Mouse (Mus musculus): Measurements from ENCODE around the gene Rfc5.
"Not testable (repeated sequence)": the region's sequence is repeated elsewhere in the genome, so short reads cannot be mapped to it uniquely, and the experiment has no call there.

Rfc5 gene

DNA sequence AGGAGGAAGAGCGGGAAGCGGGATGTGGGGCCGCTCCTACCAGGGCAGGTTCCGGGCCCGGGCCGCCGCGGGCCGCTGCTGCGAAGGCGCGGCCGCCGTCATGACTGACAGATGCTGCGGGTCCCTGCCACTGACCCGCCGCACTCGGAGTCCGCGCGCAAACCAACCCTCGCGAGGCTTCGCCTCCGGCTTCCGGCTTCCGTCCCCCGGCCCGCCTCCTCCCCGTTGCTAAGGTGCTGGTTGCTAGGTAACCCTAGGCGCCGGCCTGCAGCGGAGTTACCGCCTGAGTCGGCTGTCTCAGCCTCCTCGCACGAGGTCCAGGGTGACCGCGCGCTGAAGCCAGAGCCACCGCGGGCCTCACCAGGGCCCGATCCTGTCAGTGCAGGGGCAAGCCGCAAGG lies at the start of gene Rfc5:
TSS of gene Rfc5 (minus strand) at position 171 of the 400 bp plus-strand sequence.
- peak; percentile 94 for DNase-seq

DNA sequence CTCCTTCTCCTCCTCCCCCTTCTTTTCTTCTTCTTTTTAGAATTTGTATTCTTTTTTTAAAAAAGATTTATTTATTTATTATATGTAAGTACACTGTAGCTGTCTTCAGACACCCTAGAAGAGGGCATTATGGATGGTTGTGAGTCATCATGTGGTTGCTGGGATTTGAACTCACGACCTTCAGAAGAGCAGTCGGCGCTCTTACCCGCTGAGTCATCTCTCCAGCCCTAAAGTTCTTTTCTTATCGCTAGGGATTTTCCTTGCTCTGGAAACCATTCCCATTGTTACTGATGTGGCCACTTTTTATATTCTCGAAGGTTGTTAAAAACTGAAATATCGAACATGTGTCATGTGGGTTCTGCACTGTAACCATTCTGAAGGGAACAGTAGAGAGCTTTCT lies 44.7 kb upstream of the Rfc5 start:
- not testable (repeated sequence) for DNase-seq

DNA sequence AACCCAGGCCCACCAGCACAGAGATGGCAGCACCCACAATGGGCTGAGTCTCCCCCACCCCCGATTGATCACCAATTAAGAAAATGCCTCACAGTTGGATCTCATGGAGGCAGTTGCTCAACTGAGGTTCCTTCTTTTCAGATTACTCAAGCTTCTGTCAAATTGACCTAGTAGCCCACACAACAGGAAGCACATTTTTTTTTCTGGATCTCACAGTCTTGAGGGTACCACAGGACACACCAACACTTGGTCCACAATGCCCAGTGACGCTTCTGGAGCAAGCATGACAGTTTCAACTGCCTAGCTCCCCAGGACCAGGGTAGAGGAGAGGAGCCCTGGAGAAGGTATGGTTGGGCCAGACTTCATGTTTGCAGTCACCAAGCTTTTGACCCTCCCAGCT lies 28.6 kb upstream of the Rfc5 start:
- no peak for DNase-seq

DNA sequence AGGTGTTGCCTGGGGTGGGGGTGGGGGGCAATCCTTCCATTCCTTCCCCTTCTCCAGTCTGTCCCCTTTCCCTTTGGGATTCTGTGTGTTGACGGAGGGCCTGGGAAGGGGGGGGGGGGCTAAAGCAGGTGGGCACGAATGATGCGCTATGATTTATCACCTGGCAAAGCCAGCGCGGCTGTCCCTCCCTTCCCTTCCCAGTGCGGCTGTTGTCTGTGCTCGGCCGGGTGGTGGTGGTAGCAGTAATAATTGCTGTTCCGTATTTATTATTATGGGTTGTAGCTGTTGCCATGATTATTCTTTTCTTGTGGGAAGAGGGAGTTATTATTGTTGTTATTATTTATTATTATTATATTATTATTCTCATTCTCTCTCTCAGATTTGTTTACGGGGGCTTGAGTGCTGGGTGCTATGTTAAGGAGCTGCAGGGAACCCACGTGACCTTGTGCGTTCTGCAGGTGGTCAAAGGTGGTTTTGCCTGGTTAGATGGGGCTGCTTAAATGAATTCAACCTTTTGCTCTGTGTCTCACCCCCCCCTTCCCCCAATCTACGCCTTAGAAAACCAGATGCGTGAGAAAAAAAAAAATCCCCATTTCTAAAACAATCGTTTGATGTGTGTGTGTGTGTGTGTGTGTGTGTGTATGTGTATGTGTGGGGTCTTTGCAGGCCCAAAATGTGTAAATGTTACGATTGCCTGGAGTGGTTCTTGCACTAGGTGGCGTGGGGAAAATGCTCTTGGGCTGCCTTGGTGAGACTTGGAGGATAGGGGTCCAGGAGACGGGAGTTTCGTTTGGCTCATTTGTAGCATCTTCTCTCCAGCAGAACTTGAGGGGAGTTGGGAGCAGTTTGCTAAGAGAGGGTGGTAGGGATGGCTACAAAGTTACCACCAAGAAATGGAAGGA lies 26.4 kb upstream of the Rfc5 start:
- peak; percentile 54 to 55 for DNase-seq

DNA sequence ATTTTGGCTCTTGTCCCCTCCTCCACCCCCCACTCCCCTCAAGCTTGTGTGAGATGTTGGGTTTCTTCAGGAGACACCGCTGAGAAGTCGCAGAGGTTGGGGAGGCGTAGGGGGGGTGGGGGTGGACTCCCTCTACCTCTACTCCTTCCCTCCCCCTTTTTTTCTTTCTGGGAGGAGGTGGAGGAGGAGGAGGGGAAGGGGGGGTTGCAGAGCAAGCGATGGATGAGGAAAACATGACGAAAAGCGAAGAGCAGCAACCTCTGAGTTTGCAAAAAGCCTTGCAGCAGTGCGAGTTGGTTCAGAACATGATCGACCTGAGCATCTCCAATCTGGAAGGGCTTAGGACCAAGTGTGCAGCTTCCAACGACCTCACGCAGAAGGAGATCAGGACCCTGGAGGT lies 25.8 kb upstream of the Rfc5 start:
- DNase-seq: peak; percentile 51 to 53

DNA sequence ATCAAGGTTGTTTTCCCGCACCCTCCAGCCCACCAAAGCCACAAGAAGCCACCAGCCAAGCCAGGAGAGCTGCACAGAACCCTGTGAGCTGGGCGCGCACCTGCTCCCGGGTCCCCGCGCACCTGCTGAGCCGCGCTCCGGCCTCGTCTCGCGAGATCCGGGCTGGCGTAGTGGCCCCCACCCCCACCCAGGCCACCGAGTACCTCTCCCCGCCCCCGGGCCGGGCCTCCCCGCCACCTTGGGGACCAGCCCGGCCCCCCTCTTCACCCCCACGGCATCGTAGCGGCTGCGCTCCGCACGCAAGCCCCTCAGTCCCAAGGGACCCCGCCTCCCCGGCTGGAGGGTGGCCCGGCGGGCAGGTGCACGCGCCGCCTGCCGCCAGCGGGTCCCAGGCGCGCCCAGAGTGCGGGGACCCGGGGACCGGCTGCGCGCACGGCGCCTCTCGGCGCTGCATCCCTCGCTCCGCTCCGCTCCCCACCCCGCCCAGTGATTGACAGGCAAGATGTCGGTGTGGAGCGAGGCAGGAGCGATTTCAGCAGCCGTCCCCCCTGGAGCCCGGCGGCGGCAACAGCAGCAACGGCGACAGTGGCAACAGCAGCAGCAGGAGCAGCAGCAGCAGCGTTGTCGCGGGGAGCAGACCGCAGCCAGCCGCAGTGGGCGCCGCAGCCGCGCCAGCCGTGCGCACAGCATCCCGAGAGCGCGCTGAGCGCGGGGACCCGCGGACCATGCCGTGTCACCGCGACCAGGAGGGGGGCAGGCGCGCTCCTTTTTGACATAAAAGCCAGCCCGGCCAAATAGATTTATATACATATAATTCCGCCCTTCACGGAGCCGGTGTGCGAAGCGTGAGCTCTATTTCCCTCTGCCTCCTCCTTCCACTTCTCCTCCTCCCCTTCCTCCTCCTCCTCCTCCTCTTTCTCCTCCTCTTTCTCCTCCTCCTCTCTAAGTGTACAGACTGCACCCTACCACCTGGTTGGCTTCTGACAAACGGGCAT lies 25.0 kb upstream of the Rfc5 start, which contains the start of gene Ksr2:
TSS of gene Ksr2 (plus strand) at position 494 of the 995 bp plus-strand sequence.
- peak; percentile 89 to 91 for DNase-seq

DNA sequence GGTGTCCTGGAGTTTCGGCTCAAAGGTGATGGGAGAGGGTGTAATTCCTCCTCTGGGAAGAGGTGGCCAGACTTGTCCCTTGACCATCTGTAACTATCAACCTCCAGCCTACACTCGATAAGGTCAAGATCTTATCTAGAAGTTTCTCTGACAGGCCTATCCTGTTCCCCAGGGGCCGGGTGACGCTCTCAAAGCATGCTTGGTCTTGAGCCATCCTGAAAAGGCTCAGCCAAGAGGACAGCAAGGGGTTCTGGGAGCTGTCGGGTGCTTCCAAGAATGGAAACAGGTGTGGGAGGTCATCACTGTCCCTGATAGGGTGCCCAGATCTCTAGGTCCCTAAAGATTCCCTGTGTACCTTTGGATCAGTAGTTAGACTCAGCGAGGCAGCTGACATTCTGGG lies 20.5 kb upstream of the Rfc5 start:
- no peak for DNase-seq

DNA sequence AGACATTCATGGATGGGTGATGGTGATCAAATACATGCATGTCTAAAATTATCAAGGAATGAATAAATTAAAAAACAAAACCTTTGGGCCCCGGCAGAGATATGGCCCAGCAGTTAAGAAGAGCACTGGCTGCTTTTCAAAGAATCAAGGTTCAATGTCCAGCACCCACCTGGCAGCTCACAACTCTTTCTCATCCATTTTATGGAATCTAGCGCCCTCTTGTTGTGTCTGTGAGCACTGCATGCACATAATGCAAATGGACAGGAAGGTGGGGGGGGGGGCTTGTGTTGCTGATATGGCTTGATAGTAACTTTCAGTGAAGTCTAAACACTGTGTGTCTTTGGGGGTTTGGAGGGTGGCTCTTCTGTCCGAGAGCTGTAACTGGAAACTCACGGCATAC lies 19.4 kb upstream of the Rfc5 start:
- peak; percentile 33 to 75 for DNase-seq

DNA sequence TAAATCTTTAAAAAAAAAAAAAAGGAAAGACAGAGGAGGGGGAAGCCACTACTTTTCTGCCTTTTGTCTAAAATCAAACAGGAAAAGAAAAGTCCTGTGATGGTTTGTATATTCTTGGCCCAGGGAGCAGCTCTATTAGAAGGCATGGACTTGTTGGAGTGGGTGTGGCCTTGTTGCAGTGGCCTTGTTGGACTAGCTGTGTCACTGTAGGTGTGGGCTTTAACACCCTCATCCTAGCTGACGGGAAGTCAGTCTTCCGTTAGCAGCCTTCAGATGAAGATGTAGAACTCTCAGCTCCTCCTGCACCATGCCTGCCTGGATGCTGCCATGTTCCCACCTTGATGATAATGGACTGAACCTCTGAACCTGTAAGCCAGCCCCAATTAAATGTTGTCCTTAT lies 15.8 kb upstream of the Rfc5 start:
- not testable (repeated sequence) for DNase-seq

DNA sequence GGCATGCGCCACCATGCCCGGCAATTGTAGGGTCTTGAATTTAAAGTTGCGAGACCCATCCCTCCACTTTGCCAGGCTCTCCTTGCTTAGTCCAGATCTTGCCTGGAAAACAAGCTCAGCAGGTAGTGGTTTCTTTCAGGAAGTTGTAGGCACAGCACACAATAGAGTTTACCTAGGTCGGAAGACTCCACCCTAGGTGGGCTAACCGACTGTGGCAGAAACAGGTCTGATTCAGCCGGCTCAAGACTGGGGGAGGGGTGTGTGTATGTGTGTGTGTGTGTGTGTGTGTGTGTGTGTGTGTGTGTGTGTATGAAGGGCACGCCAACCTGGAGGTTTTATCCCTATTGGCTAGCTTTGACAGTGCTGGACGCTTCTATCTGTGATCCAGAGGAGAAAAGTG lies 14.8 kb upstream of the Rfc5 start:
- no peak for DNase-seq

DNA sequence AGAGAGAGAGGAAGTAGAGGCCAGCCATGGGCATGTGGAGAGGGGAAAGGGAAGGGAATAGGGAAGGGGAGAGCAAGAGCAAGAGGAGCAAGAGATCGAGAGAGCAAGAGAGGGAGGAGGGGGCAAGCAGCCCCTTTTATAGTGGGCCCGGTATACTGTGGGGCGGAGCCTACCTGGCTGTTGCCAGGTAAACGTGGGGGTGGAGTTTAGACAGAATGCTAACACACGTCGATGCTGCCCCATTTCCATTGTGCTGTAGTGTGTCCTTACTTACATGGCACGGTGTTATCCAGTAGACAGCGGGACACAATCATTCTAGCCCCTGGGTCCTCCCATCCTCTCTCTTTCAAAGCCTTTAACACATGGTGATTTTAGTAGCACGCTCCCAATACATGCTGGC lies 10.4 kb upstream of the Rfc5 start:
- DNase-seq: no peak

DNA sequence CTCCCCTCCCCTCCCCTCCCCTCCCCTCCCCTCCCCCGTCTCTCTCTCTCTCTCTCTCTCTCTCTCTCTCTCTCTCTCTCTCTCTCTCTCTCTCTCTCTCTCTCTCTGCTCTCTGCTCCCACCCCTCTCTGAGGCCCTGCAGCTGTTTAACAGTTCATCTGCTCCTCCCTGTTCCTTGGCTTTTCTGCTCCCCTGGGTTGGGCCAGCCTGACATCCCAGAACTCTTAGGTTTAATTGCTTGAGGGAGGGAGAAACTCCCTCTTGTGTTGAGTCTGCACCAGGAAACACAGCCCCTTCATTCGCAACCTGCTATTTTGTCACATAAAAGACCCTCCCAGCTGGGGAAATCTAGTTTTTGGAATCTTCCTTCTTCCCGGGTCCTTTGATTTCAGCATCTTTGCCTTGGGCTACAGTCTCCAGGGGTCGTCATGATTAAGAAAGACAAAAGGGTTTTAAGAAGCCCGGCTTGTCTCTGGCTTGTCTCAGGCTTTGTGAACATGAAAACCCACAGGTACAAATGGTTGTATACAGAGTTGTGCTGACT lies 9.2 kb upstream of the Rfc5 start:
- no peak for DNase-seq

DNA sequence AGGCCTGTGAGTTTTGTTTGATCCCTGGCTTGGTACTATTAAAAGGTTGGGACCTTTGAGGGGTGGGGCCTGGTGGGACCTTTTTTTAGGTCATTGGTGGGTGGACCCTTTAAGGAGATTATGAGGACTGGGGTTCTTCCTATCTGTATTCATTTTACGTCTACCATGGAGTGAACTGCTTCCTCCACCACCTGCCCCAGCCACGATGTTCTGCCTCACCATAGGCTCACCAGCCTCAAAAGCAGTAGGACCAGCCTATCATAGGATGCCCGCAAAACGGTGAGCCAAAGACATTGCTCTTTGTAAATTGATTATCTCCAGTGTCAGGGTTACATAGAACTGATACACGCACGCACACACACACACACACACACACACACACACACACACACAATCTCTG lies 8.5 kb upstream of the Rfc5 start:
- DNase-seq: no peak

DNA sequence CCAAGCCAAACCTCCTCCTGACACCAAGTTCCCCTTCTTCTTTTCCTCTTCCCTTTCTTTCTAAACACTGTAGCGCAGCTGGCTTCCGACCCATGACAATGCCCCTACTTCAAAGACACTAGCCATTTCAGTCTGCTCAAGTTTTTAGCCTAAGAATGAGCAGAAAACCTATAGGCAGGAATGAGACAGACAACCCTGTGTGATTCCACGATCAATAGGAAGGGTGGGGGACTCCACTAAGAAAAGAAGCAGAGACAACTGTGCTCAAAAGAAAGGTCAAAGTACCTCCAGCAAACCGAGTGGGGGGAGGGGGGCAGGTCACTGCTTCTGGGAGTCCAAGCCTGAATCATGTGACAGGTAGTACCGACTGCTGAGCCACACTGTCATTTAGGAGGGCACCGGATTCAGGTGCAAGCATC lies 7.8 kb upstream of the Rfc5 start:
- no peak for DNase-seq

DNA sequence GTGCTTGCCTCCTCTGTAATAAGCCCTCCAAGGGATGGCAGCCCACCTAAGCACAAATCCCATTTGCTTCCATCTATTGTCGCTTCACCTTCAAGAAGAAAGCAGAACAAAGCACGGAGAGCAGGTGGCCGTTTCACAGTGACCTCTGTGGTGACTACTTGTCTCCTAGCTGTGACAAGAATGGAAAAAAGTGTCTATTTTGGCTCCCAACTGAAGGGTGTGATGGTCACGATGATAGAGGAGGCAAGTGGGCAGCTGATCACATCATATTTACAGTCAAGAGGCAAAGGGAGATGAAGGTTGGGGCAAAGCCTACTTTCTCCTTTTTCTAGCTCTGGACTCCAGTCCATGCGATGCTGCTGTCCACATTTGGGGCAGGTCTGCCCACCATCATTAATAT lies 7.0 kb upstream of the Rfc5 start:
- no peak for DNase-seq

DNA sequence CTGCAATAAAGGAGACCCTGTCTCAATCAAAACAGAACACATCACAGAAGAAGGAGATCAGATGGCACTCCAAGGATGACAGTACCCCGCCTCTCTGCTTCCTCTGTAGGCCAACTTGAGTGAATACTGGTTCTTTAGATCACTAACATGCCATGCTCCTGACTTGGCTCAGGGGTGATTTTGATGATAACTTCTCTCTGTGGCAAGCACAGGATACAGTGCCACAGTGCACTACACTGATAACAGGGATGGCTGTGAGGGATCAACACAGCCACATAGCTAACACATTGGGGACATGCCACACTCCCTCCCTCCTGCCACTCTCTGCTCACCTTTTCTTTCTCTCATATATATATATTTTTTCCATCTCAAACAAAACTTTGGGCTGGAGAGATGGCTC lies 2.0 kb upstream of the Rfc5 start:
- DNase-seq: no peak

DNA sequence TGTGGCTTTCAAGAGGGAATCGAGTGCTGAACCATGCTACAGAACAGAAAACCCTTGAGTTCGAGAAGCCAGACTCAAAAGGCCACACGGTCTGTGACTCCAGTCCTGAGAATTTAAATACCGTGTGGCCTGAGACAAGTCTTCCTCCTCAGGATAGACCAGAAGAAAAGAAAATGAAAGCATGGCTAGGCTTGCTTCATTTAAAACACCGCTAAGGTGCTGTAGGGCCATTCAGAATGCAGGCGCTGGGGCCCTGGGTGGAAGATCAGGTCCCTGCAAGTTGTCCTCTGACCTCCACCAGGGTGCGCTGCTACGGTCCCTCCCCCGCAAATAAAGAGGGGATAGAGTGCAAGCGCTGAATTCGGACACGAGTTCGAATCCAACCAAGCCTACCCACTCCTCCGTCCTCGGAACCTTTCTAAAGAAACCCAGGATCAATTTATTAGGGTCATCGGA lies 523 bp downstream of the Rfc5 start:
- peak; percentile 62 to 82 for DNase-seq

DNA sequence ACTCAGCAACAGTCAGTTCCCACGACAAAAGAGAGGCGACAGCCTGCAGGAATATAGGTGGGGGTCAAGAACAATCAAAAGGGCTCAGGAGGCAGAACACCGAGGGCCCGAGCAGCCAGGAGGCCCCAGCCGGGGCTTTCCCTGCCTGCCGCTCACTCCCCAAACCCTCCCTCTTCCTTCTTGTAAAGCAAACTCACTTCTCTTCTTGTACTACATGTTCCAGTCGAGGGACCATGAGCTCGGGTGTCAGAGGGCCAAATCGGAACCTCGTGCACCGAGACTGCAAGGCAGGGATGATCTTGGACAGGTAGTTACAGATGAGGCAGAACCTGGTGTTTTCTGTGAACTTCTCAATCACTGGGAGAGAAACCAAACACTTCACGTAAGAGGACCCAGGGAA lies 5.6 kb downstream of the Rfc5 start:
- DNase-seq: no peak

DNA sequence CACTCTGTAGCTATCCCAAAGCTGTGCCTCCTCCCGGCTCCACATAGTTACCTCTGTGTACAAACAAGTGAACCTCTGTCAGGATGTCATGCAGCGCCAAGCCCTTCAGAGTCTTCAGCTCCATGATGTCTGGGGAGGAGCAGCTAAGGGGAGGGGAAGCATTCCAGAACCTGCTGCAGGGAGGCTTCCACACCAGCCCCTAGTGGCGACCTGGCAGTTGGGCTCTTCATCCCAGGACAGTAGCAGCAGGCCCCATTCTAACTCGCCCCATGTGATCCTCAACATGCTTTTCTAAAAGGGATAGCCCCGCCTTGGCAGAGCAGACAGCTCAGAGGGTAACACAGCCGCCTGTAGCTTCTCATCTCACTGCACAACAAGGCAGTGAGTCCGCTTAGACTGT lies 7.1 kb downstream of the Rfc5 start:
- no peak for DNase-seq

DNA sequence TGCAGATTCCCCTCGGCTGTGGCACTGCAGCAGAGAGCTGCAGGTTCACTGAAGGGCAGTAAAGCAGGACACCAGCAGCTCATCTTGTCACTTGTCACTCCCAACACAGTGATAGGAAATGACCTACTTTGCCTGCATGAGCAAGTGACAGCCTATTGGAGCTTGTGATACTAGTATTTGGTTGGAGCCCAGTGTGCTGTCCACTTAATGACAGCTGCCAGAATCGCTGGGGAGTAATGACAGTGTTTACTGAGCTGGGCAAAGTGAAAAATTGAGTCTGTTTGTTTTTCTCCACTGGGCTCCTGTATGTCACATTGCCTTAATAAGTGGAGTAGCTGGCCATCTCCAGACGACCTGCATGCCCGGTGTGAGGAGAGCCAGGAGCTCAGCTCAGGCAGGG lies 8.6 kb downstream of the Rfc5 start:
- DNase-seq: no peak

DNA sequence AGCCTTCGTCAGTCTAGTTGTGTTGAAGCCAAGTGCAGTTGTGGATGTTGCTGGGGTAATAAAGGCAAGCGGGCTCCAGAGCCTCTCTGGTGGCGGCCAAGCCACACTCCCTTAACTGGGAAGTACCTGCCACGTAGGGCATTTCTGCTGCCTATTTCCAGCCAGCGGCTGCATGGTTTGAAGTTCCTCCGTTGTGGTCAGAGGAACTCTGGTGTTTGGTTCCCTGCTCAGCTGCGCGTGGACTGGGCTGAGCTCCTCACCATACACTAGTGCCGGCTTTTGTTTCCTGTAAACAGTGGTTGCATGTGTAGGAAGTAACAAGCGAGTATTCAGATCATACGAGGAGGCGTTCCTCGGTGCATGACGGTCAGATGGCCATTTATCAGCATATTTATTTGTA lies 11.1 kb downstream of the Rfc5 start:
- DNase-seq: not testable (repeated sequence)

DNA sequence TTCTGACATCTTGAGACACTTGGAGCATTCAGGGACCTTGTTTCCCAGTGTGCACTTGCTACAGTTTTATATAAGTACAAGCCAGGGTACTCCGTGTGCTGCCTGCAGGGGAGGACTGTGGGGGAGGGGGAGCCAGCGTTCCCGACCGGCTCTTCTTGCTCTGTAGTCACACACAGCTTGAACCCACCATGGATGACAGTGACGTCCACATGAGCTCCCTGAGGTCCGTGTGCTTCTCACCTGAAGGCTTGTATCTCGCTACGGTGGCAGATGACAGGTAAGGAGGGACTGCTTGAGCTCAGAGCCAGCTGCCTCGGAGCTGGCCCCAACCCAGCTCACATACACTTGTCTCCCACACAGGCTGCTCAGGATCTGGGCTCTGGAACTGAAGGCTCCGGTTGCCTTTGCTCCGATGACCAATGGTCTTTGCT lies 12.5 kb downstream of the Rfc5 start:
- no peak for DNase-seq

Data from cerebellum, postnatal 14 days (tissue).